Mouse (Mus musculus): ENCODE results near the gene Tmpo. TPM values are rescaled to one million over a fixed set of nuclear protein-coding genes. Genes with fewer than 3 reads are reported as not detected.

Gene Tmpo
- polyA plus RNA-seq, 1 experiment from 2014 or later = 53.3 TPM

DNA sequence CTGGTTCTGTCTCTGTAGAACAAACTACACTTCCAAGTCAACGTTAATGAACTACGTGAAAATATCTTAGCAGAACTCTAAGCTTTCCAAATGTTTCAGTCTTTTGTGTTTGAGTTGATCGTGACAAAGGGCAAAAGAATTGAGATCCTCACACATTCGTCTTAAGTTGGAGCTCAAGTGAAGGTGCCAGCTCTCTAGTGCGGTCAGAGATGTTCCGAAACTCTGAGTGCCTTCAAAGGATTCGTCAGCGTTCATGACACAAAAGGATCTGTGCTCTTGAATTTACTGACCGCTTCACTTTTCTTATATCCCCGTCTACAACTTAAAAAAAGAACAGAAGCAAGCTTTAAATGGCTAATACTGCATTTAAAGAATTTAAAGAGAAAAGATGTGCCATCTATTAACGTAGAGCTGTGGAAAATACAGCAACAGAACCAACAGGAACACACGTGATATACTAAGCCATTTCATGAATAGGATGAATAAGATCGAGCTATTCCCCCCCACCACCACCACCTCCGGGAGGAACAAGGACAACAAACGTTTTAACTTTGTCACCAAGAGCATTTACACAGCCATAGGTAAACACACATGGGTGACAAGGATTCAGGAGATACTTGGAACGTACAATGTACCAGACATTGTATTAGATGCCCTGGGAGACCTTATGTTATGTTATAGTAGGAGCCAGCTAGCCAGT is 1.3 kb upstream of the Tmpo start:
- Histone ChIP-seq H3K9ac (replicated peaks; ENCODE audit: low read depth) (peak overlapping the region; percentile 52), H3K27me3 (replicated peaks; ENCODE audit: insufficient read depth, low read length) (no peaks in the 10 kb centered on the region), H3K27ac (ENCODE audit: low read length) (peak overlapping the region; percentile 94), H3K36me3 (ENCODE audit: insufficient read depth, low read length) (no peaks in the 10 kb centered on the region), H3K9me3 (ENCODE audit: low read length) (no peaks in the 10 kb centered on the region), H3K4me2 (replicated peaks; ENCODE audit: low read depth, low read length) (peak overlapping the region; percentile 60), H3K4me3 (ENCODE audit: low read depth, low read length) (peak overlapping the region; percentile 48), H3K4me1 (ENCODE audit: insufficient read depth, low read depth, low read length) (peaks cover 12% of the 10 kb centered on the region; the same call in 1 of the 2 replicates)
- TF ChIP-seq EP300 (IDR thresholded peaks at IDR 0.05) = no peak
- TF ChIP-seq CTCF (IDR thresholded peaks at IDR 0.05) = no peak
- DNase-seq (ENCODE audit: low spot score) (peak; percentile 56), ATAC-seq (no peak)
- WGBS = 2% methylated on average over 16 of the region's 16 CpGs

DNA sequence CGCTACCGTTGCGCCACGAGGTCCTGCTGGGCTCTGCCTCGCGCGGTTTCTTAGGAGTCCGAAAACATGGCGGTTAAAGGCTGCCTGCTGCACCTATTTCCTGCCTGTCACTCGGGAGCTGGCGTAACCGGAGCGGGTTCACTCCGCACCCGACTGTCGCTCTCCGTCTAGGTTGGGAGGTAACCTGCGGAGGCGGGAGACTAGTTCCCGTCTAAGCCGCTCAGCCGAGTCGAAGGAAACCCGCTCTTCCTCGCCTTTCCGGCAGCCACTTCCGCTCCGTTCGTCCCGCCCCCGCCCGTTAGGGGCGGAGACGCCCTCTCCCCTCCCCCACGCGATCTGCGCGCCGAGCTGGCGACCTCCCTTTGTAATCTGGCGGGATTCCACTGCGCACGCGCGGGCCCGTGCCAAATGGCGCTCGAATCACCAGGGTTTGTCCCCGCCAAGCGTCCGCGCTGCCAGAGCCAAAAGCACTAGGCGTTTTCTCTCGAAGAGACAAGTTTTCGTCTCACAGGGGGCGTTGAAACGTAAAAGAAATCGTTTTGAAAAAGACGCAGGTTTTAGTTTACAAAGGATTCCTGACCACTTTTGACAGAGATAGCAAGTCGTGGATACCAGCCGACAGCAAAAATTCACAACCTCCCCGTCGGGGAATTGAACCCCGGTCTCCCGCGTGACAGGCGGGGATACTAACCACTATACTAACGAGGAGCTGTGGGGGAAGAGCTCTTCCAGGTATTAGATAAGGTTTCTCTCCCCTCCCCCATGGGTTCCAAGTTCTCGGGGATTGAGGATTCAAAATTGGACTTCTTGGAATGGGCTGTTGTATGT is 560 bp upstream of the Tmpo start:
- Histone ChIP-seq H3K27ac (ENCODE audit: low read length) (peak overlapping the region; percentile 94), H3K9ac (replicated peaks; ENCODE audit: low read depth) (peak overlapping the region; percentile 52), H3K4me2 (replicated peaks; ENCODE audit: low read depth, low read length) (peak overlapping the region; percentile 60), H3K4me3 (ENCODE audit: low read depth, low read length) (peak overlapping the region; percentile 48), H3K27me3 (replicated peaks; ENCODE audit: insufficient read depth, low read length) (no peaks in the 10 kb centered on the region), H3K9me3 (ENCODE audit: low read length) (no peaks in the 10 kb centered on the region), H3K36me3 (ENCODE audit: insufficient read depth, low read length) (no peaks in the 10 kb centered on the region), H3K4me1 (ENCODE audit: insufficient read depth, low read depth, low read length) (peaks cover 8% of the 10 kb centered on the region; the same call in 1 of the 2 replicates)
- 3% methylated on average over 66 of the region's 69 CpGs for WGBS
- TF ChIP-seq EP300 (IDR thresholded peaks at IDR 0.05) (peak; percentile 78; the same call in 1 of the 2 replicates), CTCF (IDR thresholded peaks at IDR 0.05) (peak; percentile 18; the same call in 1 of the 2 replicates)
- ATAC-seq (peak; percentile 93), DNase-seq (ENCODE audit: low spot score) (peak; percentile 97)

GRCm38 (mm10) chr10:91180301-91180700 is 814 bp downstream of the Tmpo start:
- TF ChIP-seq EP300 (IDR thresholded peaks at IDR 0.05) = no peak; the same call in 1 of the 2 replicates
- TF ChIP-seq CTCF (IDR thresholded peaks at IDR 0.05) = no peak

GRCm38 (mm10) chr10:91179834-91180233 is 1.3 kb downstream of the Tmpo start:
- no peaks in the 10 kb centered on the region for H3K27me3 ChIP-seq (replicated peaks; ENCODE audit: insufficient read depth, low read length)
- no peaks in the 10 kb centered on the region for H3K36me3 ChIP-seq (ENCODE audit: insufficient read depth, low read length)
- DNase-seq (ENCODE audit: low spot score) (no peak), ATAC-seq (no peak)
- H3K4me1 ChIP-seq (ENCODE audit: insufficient read depth, low read depth, low read length) = peaks cover 8% of the 10 kb centered on the region; the same call in 1 of the 2 replicates
- H3K9ac ChIP-seq (replicated peaks; ENCODE audit: low read depth) = no peak overlapping the region; the same call in 1 of the 2 replicates
- TF ChIP-seq EP300 (IDR thresholded peaks at IDR 0.05) = no peak
- TF ChIP-seq CTCF (IDR thresholded peaks at IDR 0.05) = no peak
- peak overlapping the region; percentile 94 for H3K27ac ChIP-seq (ENCODE audit: low read length)
- H3K4me2 ChIP-seq (replicated peaks; ENCODE audit: low read depth, low read length) = peak overlapping the region; percentile 60; the same call in 1 of the 2 replicates
- no peaks in the 10 kb centered on the region for H3K9me3 ChIP-seq (ENCODE audit: low read length)
- WGBS = 54% methylated on average over 2 of the region's 2 CpGs
- H3K4me3 ChIP-seq (ENCODE audit: low read depth, low read length) = no peak overlapping the region

More at GRCm38 (mm10) chr10:91180301-91180700, 814 bp downstream of the Tmpo start:
- Histone ChIP-seq H3K27me3 (replicated peaks; ENCODE audit: insufficient read depth, low read length) (no peaks in the 10 kb centered on the region), H3K4me2 (replicated peaks; ENCODE audit: low read depth, low read length) (peak overlapping the region; percentile 60), H3K4me1 (ENCODE audit: insufficient read depth, low read depth, low read length) (peaks cover 8% of the 10 kb centered on the region; the same call in 1 of the 2 replicates), H3K4me3 (ENCODE audit: low read depth, low read length) (peak overlapping the region; percentile 48; the same call in 1 of the 2 replicates), H3K36me3 (ENCODE audit: insufficient read depth, low read length) (no peaks in the 10 kb centered on the region), H3K9me3 (ENCODE audit: low read length) (no peaks in the 10 kb centered on the region), H3K9ac (replicated peaks; ENCODE audit: low read depth) (no peak overlapping the region; the same call in 1 of the 2 replicates), H3K27ac (ENCODE audit: low read length) (peak overlapping the region; percentile 94)
- DNase-seq (ENCODE audit: low spot score) (peak; percentile 65), ATAC-seq (no peak)
- WGBS = 26% methylated on average over 7 of the region's 7 CpGs

DNA sequence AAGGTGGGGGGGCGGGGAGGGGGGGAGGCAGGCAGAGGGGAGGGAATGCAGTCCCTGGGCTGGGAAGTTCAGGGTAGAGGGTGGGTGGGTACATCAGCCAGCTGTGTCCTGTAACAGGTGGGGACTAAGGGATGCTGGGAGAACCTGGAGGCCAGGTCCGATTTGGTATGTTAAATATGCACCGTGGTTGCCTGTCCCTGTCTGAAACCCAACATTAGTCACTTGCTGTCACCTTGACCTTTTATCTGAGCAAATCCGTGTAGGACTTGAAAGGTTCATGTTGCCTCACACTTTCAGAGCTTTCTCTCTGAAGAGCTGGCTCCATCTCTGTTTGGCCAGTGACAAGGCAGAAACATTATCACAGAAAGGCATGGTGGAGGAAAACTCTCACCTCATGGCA is 3.9 kb downstream of the Tmpo start:
- Histone ChIP-seq H3K9ac (replicated peaks; ENCODE audit: low read depth) (no peak overlapping the region), H3K27me3 (replicated peaks; ENCODE audit: insufficient read depth, low read length) (no peaks in the 10 kb centered on the region), H3K27ac (ENCODE audit: low read length) (no peak overlapping the region), H3K9me3 (ENCODE audit: low read length) (no peaks in the 10 kb centered on the region), H3K4me1 (ENCODE audit: insufficient read depth, low read depth, low read length) (peaks cover 4% of the 10 kb centered on the region; the same call in 1 of the 2 replicates), H3K36me3 (ENCODE audit: insufficient read depth, low read length) (no peaks in the 10 kb centered on the region), H3K4me3 (ENCODE audit: low read depth, low read length) (no peak overlapping the region), H3K4me2 (replicated peaks; ENCODE audit: low read depth, low read length) (no peak overlapping the region)
- DNase-seq (ENCODE audit: low spot score) = no peak
- WGBS = 13% methylated on average over 3 of the region's 4 CpGs
- TF ChIP-seq EP300 (IDR thresholded peaks at IDR 0.05) (peak; percentile 45; the same call in 1 of the 2 replicates), CTCF (IDR thresholded peaks at IDR 0.05) (no peak)
- ATAC-seq = no peak

Data from lung, postnatal 0 days (tissue).